Mouse (Mus musculus) megakaryocyte, adult 5-6 weeks (primary cell): ENCODE measurements around the gene Tspan18. TPM values are rescaled to one million over a fixed set of nuclear protein-coding genes. Genes with fewer than 3 reads are reported as not detected.

ENCODE experiments used
- ATAC-seq: 2 replicates; pipeline ENCODE4 v1.8.0; 2016; ENCODE audit warnings: mild to moderate bottlenecking, inconsistent platforms; ENCODE audit not compliant: poor library complexity, severe bottlenecking
- total RNA-seq, 2 experiments: library from RNA; stranded (forward) in 1 of 2; stranded (reverse) in 1 of 2; fragments of 153-499, 151-499 nt in 1 of 2; fragments of 221-1000, 200-1000 nt in 1 of 2; gene quantifications; 2 replicates each; pipeline versions ENCODE4 v1.2.3 to v1.2.4; 2015 to 2017

The Tspan18 gene
- total RNA-seq, 2 experiments from 2014 or later, result 0.20 TPM; not detected in 1

- ATAC-seq, result no peak
These were observed 36.6 kb downstream of the Tspan18 start for GRCm38 (mm10) chr2:93297656-93298055.

GRCm38 (mm10) chr2:93291186-93291926, 42.9 kb downstream of the Tspan18 start:
- no peak for ATAC-seq

- ATAC-seq, result no peak
These were observed 43.8 kb downstream of the Tspan18 start for GRCm38 (mm10) chr2:93290345-93291118.

GRCm38 (mm10) chr2:93289161-93289560, 45.1 kb downstream of the Tspan18 start:
- ATAC-seq, result no peak

GRCm38 (mm10) chr2:93287348-93287747, 47.0 kb downstream of the Tspan18 start:
- ATAC-seq, result no peak

GRCm38 (mm10) chr2:93286742-93287141, 47.6 kb downstream of the Tspan18 start:
- no peak for ATAC-seq

- no peak for ATAC-seq
These were observed 48.0 kb downstream of the Tspan18 start for GRCm38 (mm10) chr2:93286321-93286720.

- ATAC-seq, result no peak
These were observed 48.5 kb downstream of the Tspan18 start for GRCm38 (mm10) chr2:93285842-93286241.

- ATAC-seq, result no peak
These were observed 49.7 kb downstream of the Tspan18 start for GRCm38 (mm10) chr2:93284625-93285024.

- ATAC-seq, result no peak
These were observed 50.6 kb downstream of the Tspan18 start for GRCm38 (mm10) chr2:93283481-93284293.

- no peak for ATAC-seq
These were observed 51.7 kb downstream of the Tspan18 start for GRCm38 (mm10) chr2:93282636-93283035.

GRCm38 (mm10) chr2:93281466-93281865, 52.8 kb downstream of the Tspan18 start:
- no peak for ATAC-seq

- no peak for ATAC-seq
These were observed 54.1 kb downstream of the Tspan18 start for GRCm38 (mm10) chr2:93280117-93280620.

GRCm38 (mm10) chr2:93278181-93278975, 55.9 kb downstream of the Tspan18 start:
- ATAC-seq, result no peak

- ATAC-seq, result no peak
These were observed 56.8 kb downstream of the Tspan18 start for GRCm38 (mm10) chr2:93277486-93277885.

- ATAC-seq, result no peak
These were observed 58.3 kb downstream of the Tspan18 start for GRCm38 (mm10) chr2:93276026-93276425.

GRCm38 (mm10) chr2:93273916-93274315, 60.4 kb downstream of the Tspan18 start:
- no peak for ATAC-seq

GRCm38 (mm10) chr2:93270083-93270482, 64.2 kb downstream of the Tspan18 start:
- no peak for ATAC-seq

- no peak for ATAC-seq
These were observed 64.7 kb downstream of the Tspan18 start for GRCm38 (mm10) chr2:93269611-93270010.

- no peak for ATAC-seq
These were observed 65.5 kb downstream of the Tspan18 start for GRCm38 (mm10) chr2:93268711-93269270.
